Mouse (Mus musculus): ENCODE data around the gene Ube2c.

- TF ChIP-seq CTCF (IDR thresholded peaks at IDR 0.05; ENCODE audit: extremely low read depth, insufficient read length, insufficient replicate concordance, low read depth, low read length) (no peak), POLR2A (IDR thresholded peaks at IDR 0.05; ENCODE audit: low read depth, low read length) (no peak)
These were observed 46.4 kb upstream of the Ube2c start for GRCm38 (mm10) chr2:164723276-164723675.

Measured in small intestine, adult 2 months (tissue).